Mouse (Mus musculus): ENCODE measurements around the gene Ahdc1. TPM values are rescaled to one million over a fixed set of nuclear protein-coding genes. Genes with fewer than 3 reads are reported as not detected.
"Not testable (repeated sequence)": the region's sequence is repeated elsewhere in the genome, so short reads cannot be mapped to it uniquely, and the experiment has no call there.

The Ahdc1 gene
- total RNA-seq, 4 experiments from 2014 or later = 99.1 to 116 (median 106) TPM

- no peak for DNase-seq (ENCODE audit: low spot score in 2 of 2)
These were observed 22.3 kb upstream of the Ahdc1 start for GRCm38 (mm10) chr4:132988581-132989355.

- no peak for DNase-seq (ENCODE audit: low spot score in 2 of 2)
These were observed 17.5 kb upstream of the Ahdc1 start for GRCm38 (mm10) chr4:132993553-132993952.

- no peak for DNase-seq (ENCODE audit: low spot score in 2 of 2)
These were observed 13.4 kb upstream of the Ahdc1 start for GRCm38 (mm10) chr4:132997469-132998237.

- DNase-seq (ENCODE audit: low spot score in 2 of 2) = no peak
These were observed 8.2 kb upstream of the Ahdc1 start for GRCm38 (mm10) chr4:133002896-133003295.

GRCm38 (mm10) chr4:133003316-133004018 is 7.6 kb upstream of the Ahdc1 start:
- DNase-seq (ENCODE audit: low spot score in 2 of 2) = no peak

- peak in 1 of 2 experiments; percentile 72 for DNase-seq (ENCODE audit: low spot score in 2 of 2)
These were observed 5.8 kb upstream of the Ahdc1 start for GRCm38 (mm10) chr4:133005233-133005632.

GRCm38 (mm10) chr4:133005885-133006451 is 5.1 kb upstream of the Ahdc1 start:
- DNase-seq (ENCODE audit: low spot score in 2 of 2) = not testable (repeated sequence)

- DNase-seq (ENCODE audit: low spot score in 2 of 2) = no peak
These were observed 3.3 kb upstream of the Ahdc1 start for GRCm38 (mm10) chr4:133007513-133008380.

GRCm38 (mm10) chr4:133009131-133009530 is 1.9 kb upstream of the Ahdc1 start:
- no peak for DNase-seq (ENCODE audit: low spot score in 2 of 2)

GRCm38 (mm10) chr4:133009676-133010075 is 1.4 kb upstream of the Ahdc1 start:
- DNase-seq (ENCODE audit: low spot score in 2 of 2) = no peak

GRCm38 (mm10) chr4:133010611-133011010 is 449 bp upstream of the Ahdc1 start:
- no peak for DNase-seq (ENCODE audit: low spot score in 2 of 2)

- no peak for DNase-seq (ENCODE audit: low spot score in 2 of 2)
These were observed 1.0 kb downstream of the Ahdc1 start for GRCm38 (mm10) chr4:133011821-133012775.

GRCm38 (mm10) chr4:133012776-133013265 is 1.8 kb downstream of the Ahdc1 start:
- no peak for DNase-seq (ENCODE audit: low spot score in 2 of 2)

GRCm38 (mm10) chr4:133013266-133013891 is 2.3 kb downstream of the Ahdc1 start:
- DNase-seq (ENCODE audit: low spot score in 2 of 2) = peak; percentile 55 to 72

- DNase-seq (ENCODE audit: low spot score in 2 of 2) = no peak
These were observed 3.0 kb downstream of the Ahdc1 start for GRCm38 (mm10) chr4:133014088-133014487.

- DNase-seq (ENCODE audit: low spot score in 2 of 2) = no peak
These were observed 4.0 kb downstream of the Ahdc1 start for GRCm38 (mm10) chr4:133014896-133015709.

- no peak for DNase-seq (ENCODE audit: low spot score in 2 of 2)
These were observed 4.9 kb downstream of the Ahdc1 start for GRCm38 (mm10) chr4:133015710-133016651.
